Mouse (Mus musculus): Measurements from ENCODE around the gene Dcbld1. TPM values are rescaled to one million over a fixed set of nuclear protein-coding genes. Genes with fewer than 3 reads are reported as not detected.

The Dcbld1 gene
- polyA plus RNA-seq, 1 experiment: not detected

DNA sequence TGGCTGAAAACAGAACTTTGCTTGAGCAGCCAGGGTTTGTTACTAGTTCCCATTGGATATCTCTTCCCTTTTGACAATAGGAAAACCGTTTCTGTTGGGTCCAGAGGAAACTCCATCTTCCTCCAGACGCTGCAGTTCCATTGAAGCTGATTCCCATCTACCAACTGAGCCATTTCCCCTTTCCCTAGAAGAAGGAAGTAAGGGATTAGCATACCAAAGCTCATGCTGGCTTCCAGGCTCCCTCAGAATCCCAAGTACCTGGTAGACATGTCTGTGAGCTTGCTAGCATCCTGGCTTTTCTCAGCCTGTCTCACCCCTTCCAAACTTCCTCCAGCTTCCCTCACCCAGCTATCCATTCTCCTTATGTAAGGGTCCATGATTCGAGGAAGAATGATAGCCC, 45.4 kb downstream of the Dcbld1 start:
- no peak for TF ChIP-seq GATA1 (IDR thresholded peaks at IDR 0.05; ENCODE audit: low read length)

DNA sequence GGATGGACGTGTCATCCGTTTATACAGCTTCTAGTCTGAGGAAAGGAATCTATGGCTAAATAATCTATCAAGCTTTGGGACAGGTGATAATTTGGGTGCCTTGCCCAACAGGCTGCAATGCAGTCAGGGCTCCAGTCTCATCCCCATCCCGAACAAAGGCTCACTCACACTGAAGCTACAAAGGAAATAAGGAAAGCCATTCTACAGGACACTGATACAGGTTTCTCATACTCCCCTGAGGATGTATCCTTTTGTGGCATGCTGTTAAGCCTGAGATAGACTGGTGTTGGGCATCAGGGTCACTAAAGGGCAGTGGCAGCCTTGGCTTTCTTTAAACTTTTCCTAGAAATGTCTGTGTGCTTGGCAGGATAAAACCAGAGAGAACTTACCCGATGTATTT, 46.5 kb downstream of the Dcbld1 start:
- no peak for TF ChIP-seq GATA1 (IDR thresholded peaks at IDR 0.05; ENCODE audit: low read length)

GRCm38 (mm10) chr10:52280623-52281022, 47.2 kb downstream of the Dcbld1 start:
- TF ChIP-seq GATA1 (IDR thresholded peaks at IDR 0.05; ENCODE audit: low read length): no peak

DNA sequence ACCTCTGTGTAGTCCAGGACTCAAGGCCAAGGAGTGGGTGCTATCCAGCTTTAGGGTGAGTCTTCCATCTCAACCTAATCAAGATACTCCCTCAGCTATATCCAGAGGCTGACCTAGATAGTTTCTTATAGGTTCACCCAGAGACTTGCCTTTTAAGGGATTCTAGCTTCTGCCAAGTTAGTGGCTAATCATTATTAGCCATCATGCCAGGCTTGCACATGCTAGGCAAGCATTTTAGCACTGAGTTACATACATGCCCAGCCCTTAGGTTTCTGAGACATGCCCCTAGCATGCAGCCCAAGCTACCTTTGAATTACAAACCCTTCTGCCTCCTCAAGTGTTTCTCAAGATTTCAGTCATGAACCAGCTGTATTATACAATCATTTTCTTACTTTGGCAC, 47.9 kb downstream of the Dcbld1 start:
- TF ChIP-seq GATA1 (IDR thresholded peaks at IDR 0.05; ENCODE audit: low read length): no peak

DNA sequence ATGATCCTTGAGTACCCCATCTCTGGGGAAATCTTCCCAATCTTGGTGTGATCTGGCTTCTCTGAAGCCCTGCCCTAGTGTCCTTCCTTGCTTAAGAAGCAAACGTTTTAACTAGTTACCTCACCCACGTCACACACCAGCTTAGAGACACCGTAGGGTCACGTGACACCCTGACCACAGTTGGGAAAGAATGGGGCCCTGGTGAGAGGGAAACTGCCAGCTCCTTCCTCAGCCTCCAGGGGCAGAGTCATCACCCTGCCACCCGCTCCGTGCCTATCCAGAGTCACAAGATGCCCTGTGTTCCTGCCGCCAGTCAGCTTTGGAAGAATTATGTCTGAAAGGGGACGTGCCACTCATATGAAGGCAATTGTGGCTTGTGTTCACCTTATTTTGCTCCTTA, 51.2 kb downstream of the Dcbld1 start:
- TF ChIP-seq GATA1 (IDR thresholded peaks at IDR 0.05; ENCODE audit: low read length): no peak

DNA sequence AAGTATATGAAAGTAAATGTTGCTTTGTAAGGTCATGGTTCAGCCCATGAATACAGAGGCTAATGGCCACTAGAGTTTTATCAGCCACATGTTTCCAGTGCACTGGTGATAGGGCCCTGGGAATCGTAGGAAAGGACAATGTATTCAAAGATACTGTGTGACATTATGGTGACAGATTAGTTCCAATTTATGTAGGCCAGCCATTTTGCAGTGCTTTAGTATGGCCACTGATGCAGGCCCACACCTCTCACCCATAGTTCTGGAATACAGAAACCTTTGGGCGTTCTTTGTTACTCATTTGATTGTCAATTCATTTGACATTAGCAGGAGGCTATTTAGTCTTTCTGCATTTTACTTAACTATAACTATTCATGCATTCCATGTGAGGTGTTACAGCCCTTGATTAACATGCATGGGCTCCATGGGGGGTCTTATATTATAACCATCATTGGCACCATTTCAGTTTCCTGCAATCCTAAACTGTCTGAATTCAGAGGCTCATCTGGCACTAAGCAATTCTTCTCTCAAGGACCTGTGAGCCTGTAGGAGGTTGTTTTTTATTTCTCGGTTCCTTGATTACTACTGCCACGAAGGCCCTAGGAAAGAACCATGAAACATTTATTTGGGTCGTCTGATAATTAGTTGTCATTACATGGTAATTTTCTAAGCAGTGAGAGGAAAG, 54.6 kb downstream of the Dcbld1 start:
- TF ChIP-seq GATA1 (IDR thresholded peaks at IDR 0.05; ENCODE audit: low read length): no peak

- TF ChIP-seq GATA1 (IDR thresholded peaks at IDR 0.05; ENCODE audit: low read length): no peak
These were observed 55.8 kb downstream of the Dcbld1 start for GRCm38 (mm10) chr10:52289261-52289660.

GRCm38 (mm10) chr10:52293921-52294577, 60.6 kb downstream of the Dcbld1 start:
- no peak for TF ChIP-seq GATA1 (IDR thresholded peaks at IDR 0.05; ENCODE audit: low read length)

GRCm38 (mm10) chr10:52295934-52296333, 62.5 kb downstream of the Dcbld1 start:
- no peak for TF ChIP-seq GATA1 (IDR thresholded peaks at IDR 0.05; ENCODE audit: low read length)

DNA sequence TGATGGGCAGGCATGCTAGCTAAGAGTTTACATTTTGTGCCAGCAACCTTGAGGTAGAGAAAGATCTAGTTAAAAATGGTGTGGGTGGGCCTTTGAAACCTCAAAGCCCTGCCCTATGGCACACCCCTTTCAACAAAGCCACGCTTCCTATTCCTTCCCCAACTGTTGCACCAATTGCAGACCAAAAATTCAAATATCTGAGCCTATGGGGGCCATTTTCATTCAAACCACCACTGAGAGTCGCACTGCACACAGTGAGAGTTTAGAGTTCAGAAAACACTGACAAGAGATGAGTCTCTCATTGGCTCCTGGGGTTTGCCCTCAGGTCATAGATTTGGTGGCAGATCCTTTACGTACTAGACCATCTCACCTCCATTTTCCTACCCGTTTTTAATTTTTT, 68.3 kb downstream of the Dcbld1 start:
- no peak for TF ChIP-seq GATA1 (IDR thresholded peaks at IDR 0.05; ENCODE audit: low read length)

DNA sequence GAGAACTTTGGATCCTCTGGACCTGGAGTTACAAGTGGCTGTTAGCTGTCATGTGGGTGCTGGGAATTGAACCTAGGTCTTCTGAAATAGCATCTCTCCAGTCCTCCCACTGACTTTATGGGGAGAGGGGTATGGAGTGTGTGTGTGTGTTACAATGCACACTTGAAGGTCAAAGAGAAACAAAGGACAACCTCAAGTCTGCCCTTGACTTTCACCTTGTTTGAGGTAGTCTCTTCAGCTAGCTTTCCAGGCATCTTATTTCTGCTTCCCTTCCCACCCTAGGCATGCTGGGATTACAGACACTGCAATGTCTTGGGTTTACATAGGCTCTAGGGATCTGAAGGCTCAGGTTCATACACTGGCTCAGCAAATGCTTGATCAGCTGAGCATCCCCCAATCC, 68.9 kb downstream of the Dcbld1 start:
- no peak for TF ChIP-seq GATA1 (IDR thresholded peaks at IDR 0.05; ENCODE audit: low read length)

- no peak for TF ChIP-seq GATA1 (IDR thresholded peaks at IDR 0.05; ENCODE audit: low read length)
These were observed 71.2 kb downstream of the Dcbld1 start for GRCm38 (mm10) chr10:52304574-52304973.

DNA sequence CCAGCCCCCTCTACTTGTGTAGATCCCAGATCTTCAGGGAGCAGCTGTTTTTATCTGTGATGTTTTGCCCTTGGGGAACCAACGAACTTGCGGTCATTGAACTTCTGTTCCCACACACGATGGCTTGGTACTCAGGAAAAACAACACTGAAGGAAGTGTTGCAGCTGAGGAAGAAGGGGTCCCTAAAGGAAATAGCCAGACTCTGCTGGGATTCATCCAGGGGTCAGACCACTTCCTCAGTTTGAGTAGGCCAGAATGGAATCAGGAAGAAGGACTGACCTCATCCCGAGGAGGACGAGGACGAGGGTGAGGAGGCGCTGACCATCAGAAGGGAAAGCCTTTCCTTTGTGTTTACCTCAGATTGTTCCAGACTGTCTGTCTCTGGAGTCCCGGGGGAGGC, 75.8 kb downstream of the Dcbld1 start:
- no peak for TF ChIP-seq GATA1 (IDR thresholded peaks at IDR 0.05; ENCODE audit: low read length)

DNA sequence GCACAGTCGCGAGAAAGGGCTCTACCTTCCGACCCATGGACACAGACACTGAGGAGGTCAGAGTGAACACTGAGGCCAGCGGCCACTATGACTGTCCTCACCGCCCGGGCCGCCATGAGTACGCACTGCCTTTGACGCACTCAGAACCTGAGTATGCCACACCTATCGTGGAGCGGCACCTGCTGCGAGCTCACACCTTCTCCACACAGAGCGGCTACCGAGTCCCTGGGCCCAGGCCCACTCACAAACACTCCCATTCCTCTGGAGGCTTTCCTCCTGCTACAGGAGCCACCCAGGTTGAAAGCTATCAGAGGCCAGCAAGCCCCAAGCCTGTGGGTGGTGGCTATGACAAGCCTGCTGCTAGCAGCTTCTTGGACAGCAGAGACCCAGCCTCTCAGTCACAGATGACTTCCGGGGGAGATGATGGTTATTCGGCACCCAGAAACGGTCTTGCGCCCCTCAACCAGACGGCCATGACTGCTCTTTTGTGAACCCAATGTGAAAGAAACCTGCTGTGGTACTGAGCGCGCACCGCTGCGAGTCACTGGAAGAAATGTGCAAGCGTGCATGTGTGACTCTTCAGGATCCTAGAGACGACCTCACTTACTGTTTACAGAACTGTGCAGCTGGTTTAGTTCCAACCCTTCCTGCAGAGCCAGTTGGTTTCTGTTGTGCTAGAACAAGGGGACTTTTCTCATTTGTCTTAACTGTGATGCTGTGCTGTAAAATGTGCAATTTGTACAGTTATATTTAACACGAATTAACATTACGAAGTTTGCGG, 86.3 kb downstream of the Dcbld1 start:
- TF ChIP-seq GATA1 (IDR thresholded peaks at IDR 0.05; ENCODE audit: low read length): no peak

DNA sequence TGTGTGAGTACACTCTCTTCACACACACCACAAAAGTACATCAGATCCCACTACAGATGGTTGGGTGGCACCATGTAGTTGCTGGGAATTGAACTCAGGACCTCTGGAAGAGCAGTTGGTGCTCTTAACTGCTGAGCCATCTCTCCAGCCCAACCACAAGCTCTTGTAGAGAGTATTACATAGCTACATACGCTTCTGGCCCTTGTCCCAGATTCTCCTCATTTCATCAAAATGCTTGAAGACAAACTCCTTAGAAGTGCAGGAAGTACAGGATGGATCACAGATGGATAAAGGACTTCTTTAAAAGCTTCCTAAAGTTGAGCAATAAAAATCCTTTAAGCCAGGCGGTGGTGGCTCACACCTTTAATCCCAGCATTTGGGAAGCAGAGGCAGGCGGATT, 88.5 kb downstream of the Dcbld1 start:
- TF ChIP-seq GATA1 (IDR thresholded peaks at IDR 0.05; ENCODE audit: low read length): no peak

DNA sequence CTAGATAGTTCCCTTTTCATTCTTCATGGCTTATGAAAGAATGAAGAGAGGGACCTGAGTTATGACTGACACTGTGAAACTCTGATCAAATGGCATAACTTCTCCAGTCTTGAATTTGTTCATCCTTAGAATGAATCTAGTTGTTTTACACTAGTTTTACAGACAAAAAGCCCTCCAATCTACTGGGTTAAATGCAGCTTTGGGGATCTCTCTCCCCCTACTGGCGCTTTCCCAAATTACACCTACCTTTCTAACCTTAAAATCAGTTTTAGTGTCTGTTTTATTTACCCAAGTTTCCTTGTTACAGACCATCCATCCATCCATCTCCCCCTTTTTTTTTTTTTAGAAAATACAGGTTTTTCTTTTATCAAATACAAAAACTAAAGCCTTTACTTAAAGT, 97.6 kb downstream of the Dcbld1 start:
- TF ChIP-seq GATA1 (IDR thresholded peaks at IDR 0.05; ENCODE audit: low read length): no peak

DNA sequence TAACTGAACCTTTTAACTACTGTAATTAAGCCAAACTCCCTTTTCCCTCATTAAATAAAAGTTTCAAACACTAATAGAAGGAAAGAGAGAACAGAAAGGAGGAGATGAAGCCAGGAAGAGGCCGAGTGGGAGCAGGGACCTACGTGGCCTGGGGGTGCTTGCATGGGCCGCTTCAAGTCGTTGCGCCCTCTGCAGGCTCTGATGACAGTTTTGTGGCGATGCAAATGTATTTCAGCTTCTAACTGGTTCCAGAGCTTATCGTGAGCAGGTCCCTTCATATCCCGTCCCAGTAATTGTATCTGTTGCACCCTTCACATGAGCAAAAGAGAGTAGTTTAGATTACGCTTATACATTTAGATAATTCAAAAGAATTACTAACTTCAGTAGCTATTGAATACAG, 119.8 kb downstream of the Dcbld1 start:
- no peak for TF ChIP-seq GATA1 (IDR thresholded peaks at IDR 0.05; ENCODE audit: low read length)
